Comparison of ENCODE assay signal across 8 mouse cellular contexts in genomic region chr11:108425592-108425921, GRCm38 (mm10). TPM values are rescaled to one million over a fixed set of nuclear protein-coding genes. Genes with fewer than 3 reads are reported as not detected.
DNase-seq lines count a peak whose midpoint lies in the region; ATAC-seq and TF ChIP-seq lines count a peak whose summit lies in the region.

No protein-coding gene starts in this region.

- peak; percentile 75 for DNase-seq in heart, embryonic 10.5 days (ENCODE audit: low spot score)
- no peak for DNase-seq in heart, postnatal 25 days (ENCODE audit: low spot score)
- DNase-seq in CH12.LX (ENCODE audit: extremely low read depth) = no peak
- DNase-seq in embryonic facial prominence, embryonic 14.5 days (ENCODE audit: low spot score) = peak; percentile 29
- peak; percentile 7 to 43 for DNase-seq in kidney, postnatal 25 days
- DNase-seq in adrenal gland, adult 8-10 months = no peak
- no peak for DNase-seq in cerebellum, postnatal 14 days

- H3K9me3 ChIP-seq in heart, embryonic 10.5 days = no peaks in the 10 kb centered on the region
- H3K9me3 ChIP-seq in CH12.LX (replicated peaks; ENCODE audit: low read length) = no peaks in the 10 kb centered on the region
- no peaks in the 10 kb centered on the region for H3K9me3 ChIP-seq in embryonic facial prominence, embryonic 14.5 days (ENCODE audit: control insufficient read depth, low read length)

- H3K4me3 ChIP-seq in heart, embryonic 10.5 days = peak overlapping the region; percentile 79
- H3K4me3 ChIP-seq in CH12.LX (replicated peaks in 1 of 3; ENCODE audit: low read depth in 2 of 3, low read length in 2 of 3, poor library complexity in 1 of 3) = peak overlapping the region in 2 of 3 experiments; percentile 27 to 50
- peak overlapping the region; percentile 84 for H3K4me3 ChIP-seq in embryonic facial prominence, embryonic 14.5 days (ENCODE audit: low read depth, low read length)
- peak overlapping the region; percentile 32 for H3K4me3 ChIP-seq in myocyte

- dilution Hi-C loops in CH12.LX (cut with MboI; ENCODE audit: extremely low pct_ligation_motif_present, extremely low pct_unique_long_range_greater_than_20kb, low sequenced_read_pairs) = no loop called here

- in situ Hi-C loops in CH12.LX (cut with MboI; ENCODE audit: low pct_ligation_motif_present, low pct_unique_long_range_greater_than_20kb, low sequenced_read_pairs) = no loop called here

- no peak for TF ChIP-seq RAD21 in CH12.LX (IDR thresholded peaks at IDR 0.05; ENCODE audit: low read depth, low read length)

- TF ChIP-seq CTCF in CH12.LX (conservative IDR thresholded peaks at IDR 0.05 in 1 of 2, IDR thresholded peaks at IDR 0.05 in 1 of 2; ENCODE audit: low read depth in 2 of 2, low read length in 2 of 2) = no peak

- H3K36me3 ChIP-seq in heart, embryonic 10.5 days = no peaks in the 10 kb centered on the region
- no peaks in the 10 kb centered on the region for H3K36me3 ChIP-seq in CH12.LX (replicated peaks in 1 of 2; ENCODE audit: control insufficient read depth in 1 of 2, insufficient read depth in 1 of 2, low read length in 1 of 2)
- H3K36me3 ChIP-seq in embryonic facial prominence, embryonic 14.5 days (ENCODE audit: control insufficient read depth, insufficient read depth, low read length) = no peaks in the 10 kb centered on the region
- no peaks in the 10 kb centered on the region for H3K36me3 ChIP-seq in myocyte (ENCODE audit: control insufficient read depth, insufficient read depth)

- H3K79me2 ChIP-seq in CH12.LX (replicated peaks; ENCODE audit: control insufficient read depth, extremely low read depth, insufficient read depth, poor library complexity, severe bottlenecking) (no peaks in the 10 kb centered on the region), myocyte (ENCODE audit: control insufficient read depth, insufficient read depth) (no peaks in the 10 kb centered on the region)

- H3K4me2 ChIP-seq in CH12.LX (ENCODE audit: insufficient read depth, low read depth, poor library complexity, severe bottlenecking) (peak overlapping the region; percentile 24; the same call in 1 of the 2 replicates), myocyte (ENCODE audit: low read depth) (peak overlapping the region; percentile 83)
- peak overlapping the region; percentile 61 for H3K4me2 ChIP-seq in embryonic facial prominence, embryonic 14.5 days (ENCODE audit: low read depth, low read length)

- TF ChIP-seq POLR2A in CH12.LX (IDR thresholded peaks at IDR 0.05; ENCODE audit: low read depth, low read length) (no peak), myocyte (IDR thresholded peaks at IDR 0.05; ENCODE audit: insufficient read length, low read depth) (no peak)

- no peak overlapping the region for H3ac ChIP-seq in myocyte (ENCODE audit: control insufficient read depth, insufficient read length)

- no peak for TF ChIP-seq EP300 in CH12.LX (IDR thresholded peaks at IDR 0.05; ENCODE audit: low read length)

- peaks cover 17% of the 10 kb centered on the region for H3K4me1 ChIP-seq in heart, embryonic 10.5 days
- peaks cover 0 to 15% of the 10 kb centered on the region in 2 experiments; a peak in 3 of 4 replicates for H3K4me1 ChIP-seq in CH12.LX (ENCODE audit: control insufficient read depth in 1 of 2, insufficient read depth in 2 of 2)
- H3K4me1 ChIP-seq in embryonic facial prominence, embryonic 14.5 days (ENCODE audit: control insufficient read depth, insufficient read depth, low read length) = peaks cover 10% of the 10 kb centered on the region; the same call in 1 of the 2 replicates

- peak overlapping the region; percentile 89 for H3K27ac ChIP-seq in heart, embryonic 10.5 days
- no peak overlapping the region for H3K27ac ChIP-seq in CH12.LX (ENCODE audit: insufficient read depth, low read depth)
- peak overlapping the region; percentile 68 for H3K27ac ChIP-seq in embryonic facial prominence, embryonic 14.5 days (replicated peaks; ENCODE audit: low read depth, low read length)

- no peak overlapping the region for H3K9ac ChIP-seq in CH12.LX (ENCODE audit: insufficient read depth, low read depth)
- peak overlapping the region; percentile 88 for H3K9ac ChIP-seq in embryonic facial prominence, embryonic 14.5 days (ENCODE audit: low read depth, low read length)

- no peak; the same call in 1 of the 2 replicates for ATAC-seq in embryonic facial prominence, embryonic 14.5 days (ENCODE audit: low read depth)

- intact Hi-C loops in heart, postnatal 25 days (cut with DNase I) = no loop called here

- peaks cover 11% of the 10 kb centered on the region; the same call in 1 of the 2 replicates for H3K27me3 ChIP-seq in heart, embryonic 10.5 days (ENCODE audit: insufficient read depth, poor library complexity, severe bottlenecking)
- H3K27me3 ChIP-seq in CH12.LX (replicated peaks) (peaks cover 28% of the 10 kb centered on the region), myocyte (ENCODE audit: control insufficient read depth, insufficient read depth, insufficient read length) (no peaks in the 10 kb centered on the region)
- H3K27me3 ChIP-seq in embryonic facial prominence, embryonic 14.5 days (replicated peaks; ENCODE audit: control insufficient read depth, insufficient read depth, low read length) = no peaks in the 10 kb centered on the region

- 4% methylated on average over 14 of the region's 14 CpGs for WGBS in heart, embryonic 10.5 days
- 10% methylated on average over 7 of the region's 14 CpGs for WGBS in embryonic facial prominence, embryonic 14.5 days

TF ChIP-seq in CH12.LX, 34 proteins besides CTCF, POLR2A, EP300 and RAD21:
- TF ChIP-seq BHLHE40 (IDR thresholded peaks at IDR 0.05; ENCODE audit: low read depth, low read length) (no peak), CHD1 (IDR thresholded peaks at IDR 0.05; ENCODE audit: low read depth, low read length) (no peak), MAZ (IDR thresholded peaks at IDR 0.05; ENCODE audit: low read depth, low read length) (no peak), ELF1 (IDR thresholded peaks at IDR 0.05; ENCODE audit: low read depth, low read length) (no peak)

TF ChIP-seq in myocyte, 11 proteins besides CTCF, POLR2A, EP300 and RAD21:
- no peak for TF ChIP-seq CEBPB (IDR thresholded peaks at IDR 0.05; ENCODE audit: insufficient read depth, poor library complexity, severe bottlenecking)
- TF ChIP-seq TCF3 (IDR thresholded peaks at IDR 0.05; ENCODE audit: insufficient read length, low read depth) = no peak
- no peak for TF ChIP-seq MYOG (IDR thresholded peaks at IDR 0.05; ENCODE audit: control insufficient read depth in 1 of 3, insufficient read depth in 1 of 3, insufficient read length in 2 of 3, low read depth in 2 of 3)
- no peak for TF ChIP-seq TCF12 (IDR thresholded peaks at IDR 0.05; ENCODE audit: insufficient read depth, poor library complexity, severe bottlenecking)
- no peak for TF ChIP-seq POLR2AphosphoS2 (IDR thresholded peaks at IDR 0.05; ENCODE audit: insufficient read length, low read depth)
- TF ChIP-seq E2F4 (IDR thresholded peaks at IDR 0.05; ENCODE audit: insufficient read depth) = no peak
- no peak for TF ChIP-seq MAX (IDR thresholded peaks at IDR 0.05; ENCODE audit: low read depth)
- TF ChIP-seq USF1 (IDR thresholded peaks at IDR 0.05; ENCODE audit: low read depth) = no peak
- TF ChIP-seq REST (IDR thresholded peaks at IDR 0.05; ENCODE audit: insufficient read depth, insufficient read length) = no peak
- no peak for TF ChIP-seq SRF (IDR thresholded peaks at IDR 0.05; ENCODE audit: control insufficient read depth, insufficient read length, low read depth)
- TF ChIP-seq MYOD1 (IDR thresholded peaks at IDR 0.05; ENCODE audit: control insufficient read depth in 1 of 3, insufficient read length in 2 of 3, low read depth in 2 of 3) = no peak
TF ChIP-seq in myocyte: peak in this region for 0.

RNA-seq across cellular contexts. Expression of gene Cep112, which starts 0.6 kb away (rescaled TPM):
- 8.0 and 11.6 TPM in 2 replicates for polyA plus RNA-seq in heart, embryonic 10.5 days (2016; fragmentation: Nextera tagmentation; extraction: Ambion mirVana)
- 10 to 100 TPM; 11.5 to 11.8 TPM for total RNA-seq in heart, postnatal 25 days (2021)
- total RNA-seq in CH12.LX (2012; rRNA removed) (0.67 and 0.93 TPM in 2 replicates), CH12.LX (2014; rRNA removed) (1.3 and 2.5 TPM in 2 replicates)
- polyA plus RNA-seq in CH12.LX (2012; ENCODE audit: insufficient read length, low read depth) (1.4 and 2.9 TPM in 2 replicates), myocyte (2012; fragmentation: generic; extraction: Trizol) (0.43 TPM)
- 17.4 and 18.5 TPM in 2 replicates for polyA plus RNA-seq in embryonic facial prominence, embryonic 14.5 days (2014; fragmentation: Nextera tagmentation; extraction: Ambion mirVana)
- total RNA-seq in adrenal gland, adult 8-10 months (2022) = 10 to 100 TPM in 3 of 4 experiments, 1 to 10 TPM in 1; 5.7 to 19.4 (median 15.1) TPM

Comparison
In these comparisons a context has a peak if more than half of its experiments do, and no peak if none do; other contexts are left out.
1. DNase-seq: peak in heart, embryonic 10.5 days (single experiment), embryonic facial prominence, embryonic 14.5 days (single experiment) and kidney, postnatal 25 days (2 of 2); none in heart, postnatal 25 days (single experiment), CH12.LX (single experiment), adrenal gland, adult 8-10 months (single experiment) and cerebellum, postnatal 14 days (0 of 2).
2. H3K4me3 ChIP-seq: peak in every context shown above with its lines; median percentile 84 in embryonic facial prominence, embryonic 14.5 days; 79 in heart, embryonic 10.5 days; 38 in CH12.LX; 32 in myocyte.
3. H3K4me2 ChIP-seq: peak in every context shown above with its lines; median percentile 83 in myocyte; 61 in embryonic facial prominence, embryonic 14.5 days; 24 in CH12.LX.